In genomic region chr12:15718827-15719226, GRCm38 (mm10) we compare ENCODE assay signal across 13 mouse cellular contexts.
DNase-seq lines count a peak whose midpoint lies in the region; ATAC-seq and TF ChIP-seq lines count a peak whose summit lies in the region.
"Had no signal": no experiment of that assay in that cellular context is flagged by ENCODE, and none has a peak within 500 bp of the region (broad histone marks: within the 10 kb centered on the region; RNA-seq: fewer than 3 reads in every experiment).

No protein-coding gene starts in this region.

- H3K4me2 ChIP-seq in lung, embryonic 14.5 days, result no peak overlapping the region
- H3K4me2 ChIP-seq: limb, embryonic 15.5 days had no signal

- no peak for TF ChIP-seq POLR2A in lung, adult 2 months (IDR thresholded peaks at IDR 0.05; ENCODE audit: borderline replicate concordance, extremely low read depth, low read depth, low read length)

- WGBS in lung, embryonic 14.5 days, result 25% methylated on average over 1 of the region's 1 CpGs
- 26% methylated on average over 1 of the region's 1 CpGs for WGBS in lung, adult 2 months

- 0 out of 2 replicates have a peak, but pooled peaks cover 3% of the 10 kb centered on the region for H3K4me1 ChIP-seq in lung, embryonic 14.5 days (ENCODE audit: insufficient read depth)
- H3K4me1 ChIP-seq in lung, adult 2 months (ENCODE audit: control insufficient read depth, insufficient read depth, low read length), result peaks cover 15% of the 10 kb centered on the region

- H3K27ac ChIP-seq in lung, embryonic 14.5 days (ENCODE audit: low read depth), result peak overlapping the region; percentile 40
- H3K27ac ChIP-seq: limb, embryonic 15.5 days had no signal

- ATAC-seq in lung, embryonic 14.5 days (ENCODE audit: insufficient read depth), result no peak
- ATAC-seq: Patski had no signal

- no peak for TF ChIP-seq CTCF in lung, embryonic 14.5 days (IDR thresholded peaks at IDR 0.05; ENCODE audit: low read depth)
- TF ChIP-seq CTCF in lung, adult 2 months (IDR thresholded peaks at IDR 0.05; ENCODE audit: insufficient read depth, low read length), result no peak

- H3K4me3 ChIP-seq in lung, embryonic 14.5 days (ENCODE audit: low read depth, low read length), result no peak overlapping the region
- no peak overlapping the region for H3K4me3 ChIP-seq in lung, adult 2 months (replicated peaks; ENCODE audit: extremely low read depth, low read depth, low read length)
- H3K4me3 ChIP-seq: erythroblast, embryonic 14.5 days; limb, embryonic 15.5 days had no signal

- no peaks in the 10 kb centered on the region for H3K36me3 ChIP-seq in lung, embryonic 14.5 days (ENCODE audit: insufficient read depth)
- H3K36me3 ChIP-seq: limb, embryonic 15.5 days had no signal

- intact Hi-C loops in left cerebral cortex, postnatal 36 days (cut with DNase I), result no loop called here

- H3K9ac ChIP-seq in lung, embryonic 14.5 days, result no peak overlapping the region
- H3K9ac ChIP-seq: limb, embryonic 15.5 days had no signal

- H3K27me3 ChIP-seq in lung, embryonic 14.5 days (ENCODE audit: insufficient read depth, low read length), result no peaks in the 10 kb centered on the region
- H3K27me3 ChIP-seq: limb, embryonic 15.5 days; Patski had no signal

- DNase-seq in adrenal gland, adult (ENCODE audit: inconsistent age in 2 of 2, low spot score in 1 of 2), result peak; percentile 21 to 65
- DNase-seq in adrenal gland, postnatal 4 days (ENCODE audit: low spot score in 2 of 2), result no peak
- peak; percentile 27 for DNase-seq in lung, embryonic 14.5 days
- no peak for DNase-seq in lung, adult 2 months
- peak; percentile 65 for DNase-seq in kidney, postnatal 14 days
- no peak for DNase-seq in right cerebral cortex, postnatal 25 days
- no peak for DNase-seq in natural killer cell, adult 2 months (ENCODE audit: low spot score in 2 of 2)
- DNase-seq in left cerebral cortex, postnatal 36 days (ENCODE audit: low spot score in 2 of 2), result no peak
- DNase-seq: cerebellum, adult 18-20 months; right cerebral cortex, adult 18-20 months had no signal

- H3K9me3 ChIP-seq in lung, embryonic 14.5 days (ENCODE audit: low read depth, low read length), result no peaks in the 10 kb centered on the region
- H3K9me3 ChIP-seq: limb, embryonic 15.5 days had no signal

Comparison
In these comparisons a context has a peak if more than half of its experiments do, and no peak if none do; other contexts are left out.
1. DNase-seq: peak in adrenal gland, adult (2 of 2), lung, embryonic 14.5 days (single experiment) and kidney, postnatal 14 days (single experiment); none in adrenal gland, postnatal 4 days (0 of 2), lung, adult 2 months (single experiment), right cerebral cortex, postnatal 25 days (single experiment), natural killer cell, adult 2 months (0 of 2) and left cerebral cortex, postnatal 36 days (0 of 2).